Mouse (Mus musculus): ENCODE data around the gene Maco1.

The Maco1 gene

DNA sequence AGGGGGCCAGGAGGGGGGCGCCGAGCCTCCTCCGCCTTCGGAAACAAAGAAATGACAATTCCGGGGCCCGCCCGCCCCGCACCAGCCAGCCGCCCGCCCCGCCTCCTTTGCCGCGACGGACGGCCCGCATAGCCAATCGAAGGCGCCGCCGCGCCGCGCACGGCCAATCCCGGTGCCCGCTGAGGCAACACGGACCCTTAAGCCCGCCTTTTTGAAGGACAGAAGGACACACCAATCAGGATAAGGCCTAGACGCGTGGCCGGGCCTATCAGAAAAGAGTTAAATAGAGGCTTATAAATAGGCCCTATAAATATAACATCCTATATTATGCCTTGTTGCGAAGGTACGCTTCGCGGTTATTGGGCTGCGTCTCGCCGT lies at the start of gene Maco1:
Gene Maco1 (minus strand): TSS at position 87 of the 378 bp plus-strand sequence.
- in situ Hi-C loops (cut with MboI; ENCODE audit: low pct_unique_long_range_greater_than_20kb in 1 of 2, low sequenced_read_pairs in 2 of 2, unreplicated experiment in 1 of 2) = no loop called here

DNA sequence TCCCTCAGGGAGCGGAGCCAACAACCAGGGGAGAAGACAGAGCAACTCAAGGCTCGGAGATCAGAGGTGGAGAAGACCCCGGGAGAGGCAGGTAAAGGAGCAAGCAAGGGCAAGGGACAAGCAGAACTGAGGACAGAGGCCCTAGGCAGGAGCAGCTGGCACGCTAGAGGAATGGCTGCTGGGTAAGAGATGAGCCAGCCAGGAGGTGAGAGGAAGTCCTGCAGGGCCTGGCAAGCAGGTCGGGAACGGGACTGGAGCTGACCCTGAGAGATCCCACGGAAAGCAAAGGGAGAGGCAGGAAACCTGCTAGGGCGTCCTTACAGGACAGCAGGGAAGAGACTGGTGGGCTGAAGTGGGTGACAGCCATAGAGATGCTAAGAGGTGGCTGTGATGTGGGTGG lies 48.0 kb upstream of the Maco1 start:
- in situ Hi-C loops (cut with MboI; ENCODE audit: low pct_unique_long_range_greater_than_20kb in 1 of 2, low sequenced_read_pairs in 2 of 2, unreplicated experiment in 1 of 2) = no loop called here

DNA sequence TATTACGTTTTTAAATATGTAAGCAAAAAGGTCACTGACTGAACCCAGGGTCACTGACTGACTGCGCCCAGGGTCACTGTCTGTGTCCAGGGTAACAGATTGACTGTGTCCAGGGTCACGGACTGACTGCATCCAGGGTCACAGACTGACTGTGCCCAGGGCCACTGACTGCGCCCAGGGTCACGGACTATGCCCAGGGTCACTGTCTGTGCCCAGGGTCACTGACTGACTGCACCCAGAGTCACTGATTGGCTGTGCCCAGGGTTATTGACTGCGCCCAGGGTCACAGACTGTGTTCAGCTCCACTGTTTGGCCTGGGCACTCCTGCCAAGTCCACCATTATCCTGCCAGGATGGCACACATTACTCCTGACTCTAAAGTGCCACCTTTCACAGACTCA lies 44.1 kb upstream of the Maco1 start:
- in situ Hi-C loops (cut with MboI; ENCODE audit: low pct_unique_long_range_greater_than_20kb in 1 of 2, low sequenced_read_pairs in 2 of 2, unreplicated experiment in 1 of 2) = no loop called here

DNA sequence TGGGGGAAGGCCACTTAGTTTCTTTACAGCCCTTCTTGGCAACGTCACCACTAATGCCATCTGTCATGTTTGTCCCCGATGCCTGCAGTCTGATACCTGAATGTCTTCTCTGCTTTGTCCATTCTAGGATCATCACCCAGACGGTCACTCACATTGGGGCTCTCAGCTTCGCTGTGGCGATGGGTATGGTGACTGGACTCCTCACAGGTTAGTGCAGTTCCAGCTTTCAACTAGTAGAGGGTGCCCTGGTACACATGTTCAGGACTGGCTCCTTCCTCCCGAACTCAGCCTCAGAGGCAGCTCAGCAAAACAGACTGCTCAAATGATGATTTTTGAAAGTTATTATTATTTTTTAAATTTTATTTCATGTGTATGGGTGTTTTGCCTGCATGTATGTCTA lies 39.0 kb upstream of the Maco1 start:
- in situ Hi-C loops (cut with MboI; ENCODE audit: low pct_unique_long_range_greater_than_20kb in 1 of 2, low sequenced_read_pairs in 2 of 2, unreplicated experiment in 1 of 2) = no loop called here

DNA sequence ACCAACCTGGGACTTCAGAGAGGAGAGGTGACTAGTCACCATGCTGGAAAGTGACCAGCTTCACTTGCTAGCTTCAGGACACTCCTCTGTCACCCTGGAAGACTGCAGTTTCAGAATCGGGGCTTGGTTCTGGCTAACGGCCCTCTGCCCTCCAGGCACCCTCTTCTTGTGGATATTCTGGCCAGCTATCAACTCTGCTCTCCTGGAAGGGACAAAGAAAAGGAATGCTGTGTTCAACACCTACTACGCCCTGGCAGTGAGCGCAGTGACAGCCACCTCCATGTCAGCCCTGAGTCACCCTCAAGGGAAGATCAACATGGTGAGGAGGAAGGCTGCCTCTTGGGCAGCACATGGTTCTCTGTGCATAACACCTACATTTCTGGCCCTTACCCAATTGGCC lies 31.2 kb upstream of the Maco1 start:
- in situ Hi-C loops (cut with MboI; ENCODE audit: low pct_unique_long_range_greater_than_20kb in 1 of 2, low sequenced_read_pairs in 2 of 2, unreplicated experiment in 1 of 2) = no loop called here

DNA sequence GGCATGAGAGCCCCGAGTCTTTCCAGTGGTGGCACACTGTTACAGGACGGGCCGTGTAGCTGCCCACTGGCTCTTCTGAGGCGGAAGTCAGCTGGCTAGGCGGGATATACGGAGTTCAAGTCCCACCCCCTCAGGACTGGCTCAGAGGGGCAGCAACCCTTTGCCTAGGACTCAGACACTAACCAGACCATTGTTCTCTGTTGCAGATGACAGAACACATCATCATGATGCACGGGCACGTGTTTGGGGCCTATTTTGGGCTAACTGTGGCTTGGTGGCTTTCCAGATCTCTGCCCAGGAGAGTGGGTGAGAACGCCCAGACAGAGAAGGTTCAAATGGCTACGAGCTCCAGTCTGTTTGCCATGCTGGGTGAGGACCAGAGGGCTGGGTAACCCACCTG lies 30.7 kb upstream of the Maco1 start:
- in situ Hi-C loops (cut with MboI; ENCODE audit: low pct_unique_long_range_greater_than_20kb in 1 of 2, low sequenced_read_pairs in 2 of 2, unreplicated experiment in 1 of 2) = no loop called here

DNA sequence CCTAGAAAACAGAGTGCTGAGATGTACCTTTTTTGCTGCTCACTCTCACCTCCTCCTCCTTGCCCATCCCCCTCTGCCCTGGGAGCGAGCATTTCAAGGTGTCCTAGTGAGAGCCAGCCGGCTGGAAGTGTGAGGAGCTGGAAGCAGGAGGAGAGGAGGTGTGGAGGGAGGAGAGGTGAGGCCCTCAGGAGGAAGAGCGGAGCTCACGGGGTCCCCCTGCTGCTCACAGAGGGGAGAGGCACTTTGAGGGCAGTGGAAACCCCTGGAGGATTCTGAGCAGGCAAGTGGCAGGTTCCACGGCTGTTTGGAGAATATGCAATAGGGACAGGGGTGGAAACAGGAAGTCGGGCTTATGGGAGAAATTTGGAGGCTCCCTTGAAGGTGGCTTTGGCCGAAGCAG lies 30.1 kb upstream of the Maco1 start:
- in situ Hi-C loops (cut with MboI; ENCODE audit: low pct_unique_long_range_greater_than_20kb in 1 of 2, low sequenced_read_pairs in 2 of 2, unreplicated experiment in 1 of 2) = no loop called here

DNA sequence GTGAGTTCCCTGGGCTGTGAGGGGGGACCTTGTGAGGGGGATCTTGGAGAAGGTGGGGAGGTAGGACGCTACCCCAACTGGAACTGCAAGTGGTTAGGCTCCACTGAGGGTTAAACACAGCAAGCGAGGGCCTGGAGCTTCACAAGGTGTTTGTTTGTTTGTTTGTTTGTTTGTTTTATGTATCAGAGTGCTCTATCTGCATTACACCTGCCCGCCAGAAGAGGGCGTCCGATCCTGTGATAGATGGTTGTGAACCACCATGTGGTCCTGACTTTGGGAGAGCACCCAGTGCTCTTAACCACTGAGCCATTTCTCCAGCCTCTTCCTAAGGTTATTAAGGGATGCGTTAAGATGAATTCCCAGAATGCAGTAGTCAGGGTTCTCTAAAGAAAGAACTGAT lies 26.9 kb upstream of the Maco1 start:
- in situ Hi-C loops (cut with MboI; ENCODE audit: low pct_unique_long_range_greater_than_20kb in 1 of 2, low sequenced_read_pairs in 2 of 2, unreplicated experiment in 1 of 2) = no loop called here

DNA sequence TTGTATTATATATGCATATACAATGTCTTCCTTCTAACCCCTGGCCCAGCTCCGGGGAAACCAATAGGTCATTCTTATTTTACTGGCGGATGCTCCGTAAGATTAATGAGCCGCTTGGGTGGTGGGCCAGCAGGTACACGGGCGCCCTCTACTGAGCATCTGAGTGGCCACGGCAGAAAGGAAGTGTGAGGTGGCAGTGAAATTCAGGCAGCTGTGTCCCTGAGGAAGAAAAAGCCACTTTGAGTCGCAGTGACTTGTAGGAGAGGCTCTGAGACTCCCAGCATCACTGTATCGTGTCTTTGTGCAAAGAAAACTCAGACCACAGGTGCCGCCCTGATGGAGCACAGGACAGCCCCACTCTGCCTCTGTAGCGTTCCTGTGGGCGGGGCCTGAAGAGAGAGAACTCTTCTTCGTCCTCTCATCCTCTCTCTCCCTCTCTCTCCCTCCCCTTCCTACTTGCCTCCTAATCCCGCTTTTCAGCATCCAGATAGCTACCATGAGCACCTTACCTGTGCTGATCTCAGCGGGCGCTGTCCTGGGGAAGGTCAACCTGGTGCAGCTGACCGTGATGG lies 26.4 kb upstream of the Maco1 start:
- in situ Hi-C loops (cut with MboI; ENCODE audit: low pct_unique_long_range_greater_than_20kb in 1 of 2, low sequenced_read_pairs in 2 of 2, unreplicated experiment in 1 of 2) = no loop called here

DNA sequence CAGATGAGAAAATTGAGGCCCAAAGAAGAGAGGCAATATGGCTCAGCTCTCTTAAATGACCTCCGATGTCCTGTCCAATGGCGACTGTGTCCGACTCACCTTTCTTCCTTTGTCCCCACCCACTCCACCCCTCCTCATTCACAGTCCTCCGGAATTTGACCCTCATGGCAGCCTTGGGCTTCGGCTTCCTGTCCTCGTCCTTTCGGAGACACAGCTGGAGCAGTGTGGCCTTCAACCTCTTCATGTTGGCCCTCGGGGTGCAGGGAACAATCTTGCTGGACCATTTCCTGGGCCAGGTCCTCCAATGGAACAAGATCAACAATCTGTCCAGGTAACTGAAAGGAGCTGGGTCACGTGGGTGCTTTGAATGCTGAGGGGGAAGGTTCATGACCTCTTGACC lies 23.0 kb upstream of the Maco1 start:
- in situ Hi-C loops (cut with MboI; ENCODE audit: low pct_unique_long_range_greater_than_20kb in 1 of 2, low sequenced_read_pairs in 2 of 2, unreplicated experiment in 1 of 2) = no loop called here

DNA sequence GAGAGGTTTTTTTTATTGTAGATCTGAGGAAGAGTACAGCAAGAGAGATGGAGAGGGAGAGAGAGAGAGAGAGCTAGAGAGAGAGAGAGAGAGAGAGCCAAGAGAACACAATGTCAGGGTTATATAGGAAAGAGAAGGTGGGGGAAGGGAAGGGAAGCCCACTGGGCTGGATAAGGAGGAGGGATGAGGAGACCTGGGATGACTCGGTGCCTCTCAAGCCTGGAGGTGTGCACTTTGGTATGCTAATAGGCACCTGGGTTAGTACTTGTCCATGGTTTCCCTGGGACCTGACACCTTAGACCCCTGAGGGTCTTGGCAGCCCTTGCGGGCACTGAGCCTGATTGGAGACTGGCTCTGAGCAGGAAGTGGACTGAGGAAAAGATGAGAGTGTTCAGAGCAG lies 18.8 kb upstream of the Maco1 start:
- in situ Hi-C loops (cut with MboI; ENCODE audit: low pct_unique_long_range_greater_than_20kb in 1 of 2, low sequenced_read_pairs in 2 of 2, unreplicated experiment in 1 of 2) = no loop called here

DNA sequence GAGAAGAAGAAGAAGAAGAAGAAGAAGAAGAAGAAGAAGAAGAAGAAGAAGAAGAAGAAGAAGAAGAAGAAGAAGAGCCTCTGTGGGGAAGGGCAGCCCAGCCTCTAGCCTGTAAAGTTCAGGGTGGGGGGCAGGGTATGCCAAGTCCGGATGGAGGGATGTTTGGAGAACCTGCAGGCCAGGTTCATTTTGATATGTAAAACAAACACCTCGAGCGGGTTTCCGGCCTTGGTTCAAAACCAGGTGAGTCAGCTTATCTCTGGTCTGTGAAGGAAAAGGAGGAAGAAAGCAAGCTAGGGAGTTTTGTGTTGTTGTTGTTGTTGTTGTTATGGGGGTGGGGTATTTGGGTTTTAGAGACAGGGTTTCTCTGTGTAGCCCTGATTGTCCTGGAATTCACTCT lies 18.3 kb upstream of the Maco1 start:
- in situ Hi-C loops (cut with MboI; ENCODE audit: low pct_unique_long_range_greater_than_20kb in 1 of 2, low sequenced_read_pairs in 2 of 2, unreplicated experiment in 1 of 2) = no loop called here

DNA sequence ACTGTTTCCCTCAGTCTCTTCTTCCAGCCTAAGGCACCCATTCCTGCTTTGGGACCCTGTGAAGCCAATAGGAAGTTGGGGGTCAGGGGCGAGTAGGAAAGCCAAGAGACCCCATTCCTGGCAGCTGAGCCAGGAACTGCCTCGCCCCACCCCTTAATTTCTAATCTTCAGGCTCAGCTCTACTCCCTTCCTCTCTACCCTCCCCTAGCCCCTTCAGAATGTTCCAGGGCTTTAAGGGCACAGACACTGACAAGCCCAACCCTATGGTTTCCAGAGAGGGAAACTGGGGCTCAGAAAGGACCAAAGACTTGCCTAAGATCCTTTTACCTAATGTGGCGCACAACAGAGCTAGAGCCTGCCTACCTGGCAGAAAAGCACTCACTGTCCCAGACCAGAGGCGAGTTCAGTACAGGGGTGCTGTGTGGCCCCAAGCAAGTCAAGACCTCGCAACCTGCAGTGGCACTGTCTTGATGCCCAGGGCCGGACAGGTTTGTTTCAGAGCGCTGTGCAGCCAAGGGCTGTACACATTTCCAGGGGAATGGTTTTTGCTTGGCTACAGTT lies 16.8 kb upstream of the Maco1 start:
- in situ Hi-C loops (cut with MboI; ENCODE audit: low pct_unique_long_range_greater_than_20kb in 1 of 2, low sequenced_read_pairs in 2 of 2, unreplicated experiment in 1 of 2) = no loop called here

DNA sequence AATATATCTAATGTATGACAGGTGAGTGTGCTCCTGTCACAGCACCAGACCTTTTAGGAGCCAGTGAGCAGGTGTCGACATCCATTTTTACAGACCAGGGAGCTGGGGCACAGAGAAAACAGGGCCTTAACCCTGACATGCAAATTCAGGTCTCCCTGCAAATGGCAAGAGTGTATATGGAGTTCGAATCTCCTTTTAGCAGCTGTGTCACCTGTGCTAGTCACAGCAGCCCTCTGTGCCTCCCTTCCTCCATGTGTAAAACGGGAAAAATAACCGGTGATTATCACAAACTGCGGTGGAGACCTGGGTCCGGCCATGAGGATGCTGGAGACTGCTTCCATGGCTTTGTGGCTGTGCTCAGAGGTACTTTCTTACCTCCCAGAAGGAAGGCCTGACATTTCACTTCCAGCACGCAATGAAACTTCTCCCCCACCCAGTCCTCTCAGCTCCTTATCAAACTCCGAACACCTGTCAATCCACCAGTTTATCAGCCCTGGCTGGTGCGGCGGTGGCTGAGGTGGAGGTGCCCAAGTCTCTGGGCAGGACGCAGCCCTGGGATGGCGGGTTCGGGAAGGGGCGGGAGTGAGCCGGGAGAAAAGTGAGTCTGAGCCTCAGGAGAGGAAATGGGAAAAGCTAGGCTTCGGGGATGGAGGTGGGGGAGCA lies 16.1 kb upstream of the Maco1 start:
- in situ Hi-C loops (cut with MboI; ENCODE audit: low pct_unique_long_range_greater_than_20kb in 1 of 2, low sequenced_read_pairs in 2 of 2, unreplicated experiment in 1 of 2) = no loop called here

DNA sequence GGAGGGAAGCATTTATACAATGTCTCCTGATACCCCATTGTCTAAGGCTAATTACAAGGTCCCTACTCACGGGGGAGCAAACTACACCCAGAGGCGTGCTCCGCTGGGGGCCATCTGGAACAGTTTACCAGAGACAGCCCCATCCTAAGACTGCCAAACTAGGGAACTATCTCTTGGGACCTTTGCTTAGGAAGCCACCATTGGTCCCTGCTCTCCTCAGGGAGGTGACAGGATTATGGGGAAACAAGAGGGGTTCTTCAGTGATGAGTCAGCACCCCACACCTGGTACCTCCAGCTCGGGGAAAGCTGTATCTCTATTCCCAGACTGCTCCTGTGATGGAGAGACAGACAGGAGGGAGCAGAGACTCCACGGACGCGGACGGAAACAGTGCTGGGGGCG lies 15.3 kb upstream of the Maco1 start:
- in situ Hi-C loops (cut with MboI; ENCODE audit: low pct_unique_long_range_greater_than_20kb in 1 of 2, low sequenced_read_pairs in 2 of 2, unreplicated experiment in 1 of 2) = no loop called here

DNA sequence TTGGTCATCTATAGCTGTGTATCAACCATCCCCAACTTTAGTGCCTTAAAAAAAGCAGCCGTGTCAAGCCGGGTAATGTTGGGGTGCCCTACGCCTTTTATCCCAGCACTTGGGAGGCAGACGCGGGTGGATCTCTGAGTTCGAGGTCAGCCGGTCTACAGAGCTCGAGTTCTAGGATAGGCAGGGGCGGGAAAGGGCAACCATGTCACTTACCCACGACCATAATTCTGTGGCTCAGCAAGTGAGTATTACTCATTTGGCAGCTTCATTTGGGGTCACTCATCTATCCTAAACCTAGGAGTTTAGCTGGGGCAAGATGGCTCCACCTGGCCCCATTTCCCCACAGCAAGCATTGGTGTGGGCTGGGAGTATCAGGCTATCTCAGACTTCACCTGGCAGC lies 14.9 kb upstream of the Maco1 start:
- in situ Hi-C loops (cut with MboI; ENCODE audit: low pct_unique_long_range_greater_than_20kb in 1 of 2, low sequenced_read_pairs in 2 of 2, unreplicated experiment in 1 of 2) = no loop called here

DNA sequence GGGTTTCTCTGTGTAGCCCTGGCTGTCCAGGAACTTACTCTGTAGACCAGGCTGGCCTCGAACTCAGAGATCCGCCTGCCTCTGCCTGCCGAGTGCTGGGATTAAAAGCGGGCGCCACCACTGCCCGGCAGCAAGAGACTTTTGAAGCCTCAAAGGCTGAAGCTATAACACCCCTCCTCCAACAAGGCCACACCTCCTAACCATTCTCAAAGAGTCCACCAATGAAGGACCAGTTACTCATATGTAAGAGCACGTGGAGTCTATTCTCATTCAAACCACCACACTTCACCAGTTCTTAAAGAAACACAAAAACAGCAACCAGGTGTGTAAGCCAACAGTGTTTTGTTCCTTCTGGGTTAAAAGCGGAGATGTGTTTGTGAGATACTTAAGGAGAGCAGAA lies 14.5 kb upstream of the Maco1 start:
- in situ Hi-C loops (cut with MboI; ENCODE audit: low pct_unique_long_range_greater_than_20kb in 1 of 2, low sequenced_read_pairs in 2 of 2, unreplicated experiment in 1 of 2) = no loop called here

DNA sequence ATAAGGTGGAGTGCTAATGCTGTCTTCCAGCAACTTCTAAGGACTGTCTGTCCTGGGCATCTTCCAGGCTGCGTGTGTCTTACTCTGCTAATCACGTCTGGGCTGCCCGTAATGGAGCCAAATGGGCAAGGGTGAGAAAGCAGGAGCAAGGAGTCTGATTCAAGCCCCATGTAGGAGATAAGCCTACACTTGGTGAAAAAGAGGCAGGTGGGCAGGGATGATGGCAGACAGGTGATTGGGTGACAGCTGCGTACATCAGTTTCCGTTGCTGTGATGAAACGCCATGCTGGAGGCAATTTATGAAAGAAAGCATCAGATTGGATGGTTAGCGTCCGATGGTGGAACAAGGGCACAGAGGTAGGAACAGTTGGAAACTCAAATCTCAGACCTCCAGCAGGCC lies 14.1 kb upstream of the Maco1 start:
- in situ Hi-C loops (cut with MboI; ENCODE audit: low pct_unique_long_range_greater_than_20kb in 1 of 2, low sequenced_read_pairs in 2 of 2, unreplicated experiment in 1 of 2) = no loop called here

DNA sequence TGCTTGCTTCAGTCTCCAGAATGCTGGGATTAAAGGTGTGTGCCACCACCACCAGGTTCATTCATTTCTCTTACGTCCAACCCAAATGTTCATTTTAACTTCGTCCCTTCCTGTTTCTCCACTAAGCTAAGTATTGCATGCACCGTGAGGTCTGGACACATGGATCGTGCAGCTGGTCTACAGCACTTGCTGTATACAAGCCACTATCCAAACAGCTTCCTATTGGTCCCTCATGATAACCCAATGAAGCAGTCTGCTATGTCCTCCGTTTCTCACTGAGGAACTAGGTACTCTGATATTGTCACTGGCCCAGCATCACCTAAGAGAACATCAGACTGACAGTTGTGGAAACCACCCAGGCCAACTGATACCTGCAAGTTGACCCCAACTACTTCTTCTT lies 12.6 kb upstream of the Maco1 start:
- in situ Hi-C loops (cut with MboI; ENCODE audit: low pct_unique_long_range_greater_than_20kb in 1 of 2, low sequenced_read_pairs in 2 of 2, unreplicated experiment in 1 of 2) = no loop called here

DNA sequence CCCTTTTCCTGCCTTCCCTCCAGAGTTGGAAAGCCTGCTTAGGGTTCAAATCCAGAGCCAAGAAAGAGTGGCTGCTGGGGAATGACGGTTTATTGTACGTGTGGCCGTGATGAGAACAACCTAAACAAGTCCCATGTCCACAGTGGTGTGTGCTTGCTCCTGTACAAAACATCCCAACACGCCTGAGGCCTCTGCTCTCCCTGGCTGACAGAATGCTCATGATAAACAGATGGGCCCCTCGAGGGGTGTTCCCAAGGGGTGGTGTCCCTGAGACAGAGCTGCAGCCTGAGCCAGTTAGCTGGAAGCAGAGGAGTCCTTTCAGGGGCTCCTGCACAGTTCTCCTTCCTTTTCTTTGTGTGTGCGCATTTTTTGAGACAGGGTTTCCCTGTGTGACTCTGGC lies 12.2 kb upstream of the Maco1 start:
- in situ Hi-C loops (cut with MboI; ENCODE audit: low pct_unique_long_range_greater_than_20kb in 1 of 2, low sequenced_read_pairs in 2 of 2, unreplicated experiment in 1 of 2) = no loop called here
